Mouse (Mus musculus): Measurements from ENCODE around the gene Trappc2l. TPM values are rescaled to one million over a fixed set of nuclear protein-coding genes. Genes with fewer than 3 reads are reported as not detected.
A peak's percentile ranks its signal among the peaks of the same experiment; 100 is the strongest.

The Trappc2l gene
- polyA plus RNA-seq, 1 experiment from 2014 or later: 59.8 TPM

DNA sequence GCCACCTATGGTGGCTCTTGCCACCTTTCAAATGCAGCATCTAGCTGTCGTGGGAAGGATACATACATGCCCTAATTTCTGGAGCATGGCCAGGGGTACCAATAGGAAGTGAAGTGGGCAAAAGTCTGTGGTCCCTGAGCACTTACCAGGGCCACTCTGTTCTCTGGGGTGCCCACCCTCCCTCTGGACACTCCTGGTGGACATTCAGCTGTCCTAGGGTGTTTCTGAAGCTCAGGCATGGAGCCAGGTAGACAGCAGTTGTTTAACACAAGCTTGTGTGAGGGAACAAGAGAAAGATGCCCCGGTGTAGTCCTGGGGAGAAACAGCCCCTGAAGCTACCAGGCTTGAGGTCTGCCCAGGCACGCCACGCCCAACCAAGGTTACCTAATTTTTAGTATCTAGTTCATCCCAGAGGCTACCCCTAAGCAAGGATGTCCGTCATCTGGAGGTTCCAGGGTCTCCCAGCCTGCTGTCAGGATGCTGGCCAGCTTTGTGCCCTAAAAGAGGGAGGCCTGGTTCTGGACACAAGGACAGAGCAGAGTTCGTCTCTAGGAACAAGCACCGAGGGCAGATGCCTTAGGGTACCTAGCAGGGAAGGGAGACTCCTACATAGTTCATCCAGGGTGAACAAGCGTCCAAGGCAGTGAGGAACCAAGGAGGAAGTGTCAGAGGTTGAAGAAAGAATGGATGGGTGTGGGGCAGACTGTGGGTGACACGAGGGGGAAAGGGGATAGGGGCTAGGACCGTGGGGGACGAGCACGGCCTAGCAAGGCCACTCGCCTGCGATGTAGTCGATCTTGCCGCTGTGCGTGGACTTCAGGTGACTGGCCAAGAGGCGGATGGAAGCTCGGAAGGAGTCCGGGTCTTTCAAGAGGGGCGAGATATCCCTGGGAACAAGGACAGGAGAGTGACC is 35.4 kb upstream of the Trappc2l start:
- peaks cover 33% of the 10 kb centered on the region for H3K36me3 ChIP-seq (ENCODE audit: control insufficient read depth, insufficient read depth, low read length)
- peak overlapping the region; percentile 69 for H3K9ac ChIP-seq (ENCODE audit: low read depth, low read length)
- no peak for ATAC-seq (ENCODE audit: low FRiP score, low TSS enrichment)
- 18% methylated on average over 21 of the region's 21 CpGs for WGBS
- no peaks in the 10 kb centered on the region for H3K9me3 ChIP-seq (ENCODE audit: control insufficient read depth, low read length)
- peak overlapping the region; percentile 58 for H3K4me3 ChIP-seq (ENCODE audit: low read length)
- H3K4me2 ChIP-seq (replicated peaks; ENCODE audit: low read depth, low read length): peak overlapping the region; percentile 70
- peaks cover 29% of the 10 kb centered on the region for H3K4me1 ChIP-seq (ENCODE audit: control insufficient read depth, insufficient read depth, low read length)
- peak overlapping the region; percentile 47; the same call in 1 of the 2 replicates for H3K27ac ChIP-seq (ENCODE audit: low read depth, low read length)
- no peaks in the 10 kb centered on the region for H3K27me3 ChIP-seq (ENCODE audit: control insufficient read depth, insufficient read depth, low read length)

DNA sequence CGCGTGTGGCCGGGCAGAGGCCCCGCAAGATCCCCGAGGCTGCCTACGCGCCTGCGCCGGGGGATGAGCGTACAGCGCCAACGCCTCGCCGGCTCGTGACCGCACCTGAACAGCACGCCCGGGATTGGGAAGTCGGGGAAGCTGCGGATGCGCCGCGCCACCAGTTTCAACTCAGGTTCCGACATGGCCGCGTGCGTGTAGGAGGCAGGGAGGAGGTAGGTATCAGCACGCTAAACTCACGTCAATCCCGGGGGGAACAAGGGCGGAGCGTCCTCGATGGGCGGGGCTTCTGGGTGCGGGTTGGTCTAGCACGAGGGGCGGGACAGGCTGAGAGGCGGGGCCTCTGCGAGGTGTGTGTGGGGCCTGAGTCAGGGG is 34.8 kb upstream of the Trappc2l start, which contains the start of gene Aprt:
Aprt (minus strand) TSS at position 262 of the 375 bp plus-strand sequence.
- H3K27me3 ChIP-seq (ENCODE audit: control insufficient read depth, insufficient read depth, low read length): no peaks in the 10 kb centered on the region
- peak within 1 kb of the TSS; percentile 58 for H3K4me3 ChIP-seq (ENCODE audit: low read length)
- peak; percentile 87 for ATAC-seq (ENCODE audit: low FRiP score, low TSS enrichment)
- peak within 1 kb of the TSS; percentile 42; the same call in 1 of the 2 replicates for H3K27ac ChIP-seq (ENCODE audit: low read depth, low read length)
- peak within 1 kb of the TSS; percentile 69 for H3K9ac ChIP-seq (ENCODE audit: low read depth, low read length)
- no peaks in the 10 kb centered on the region for H3K9me3 ChIP-seq (ENCODE audit: control insufficient read depth, low read length)
- under 1% methylated on average over 39 of the region's 39 CpGs for WGBS
- H3K4me2 ChIP-seq (replicated peaks; ENCODE audit: low read depth, low read length): peak within 1 kb of the TSS; percentile 70
- H3K4me1 ChIP-seq (ENCODE audit: control insufficient read depth, insufficient read depth, low read length): peaks cover 29% of the 10 kb centered on the region
- peaks cover 26% of the 10 kb centered on the region for H3K36me3 ChIP-seq (ENCODE audit: control insufficient read depth, insufficient read depth, low read length)

DNA sequence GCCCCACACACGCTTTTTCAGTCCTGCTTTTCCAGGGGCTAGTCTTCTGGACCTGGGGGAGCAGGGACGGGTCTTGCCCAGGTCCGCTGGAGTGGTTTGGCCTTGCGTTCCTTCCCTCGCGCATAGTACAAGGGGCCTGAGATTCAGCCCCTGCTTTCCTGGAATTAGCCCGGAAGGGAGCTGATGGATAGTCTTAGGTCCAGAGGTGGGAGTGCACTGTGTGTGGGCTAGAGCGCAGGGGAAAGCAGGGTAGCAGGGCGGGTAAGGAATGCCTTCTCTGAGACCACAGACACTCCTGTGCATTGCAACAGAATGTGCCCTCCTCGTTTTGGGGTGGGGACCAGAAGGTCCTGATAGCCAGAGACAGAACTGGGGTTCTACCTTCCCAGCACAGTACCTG is 34.3 kb upstream of the Trappc2l start:
- H3K9me3 ChIP-seq (ENCODE audit: control insufficient read depth, low read length): no peaks in the 10 kb centered on the region
- H3K4me1 ChIP-seq (ENCODE audit: control insufficient read depth, insufficient read depth, low read length): peaks cover 29% of the 10 kb centered on the region
- peaks cover 21% of the 10 kb centered on the region for H3K36me3 ChIP-seq (ENCODE audit: control insufficient read depth, insufficient read depth, low read length)
- H3K27ac ChIP-seq (ENCODE audit: low read depth, low read length): peak overlapping the region; percentile 42; the same call in 1 of the 2 replicates
- H3K9ac ChIP-seq (ENCODE audit: low read depth, low read length): no peak overlapping the region
- peak overlapping the region; percentile 58; the same call in 1 of the 2 replicates for H3K4me3 ChIP-seq (ENCODE audit: low read length)
- ATAC-seq (ENCODE audit: low FRiP score, low TSS enrichment): peak; percentile 50
- WGBS: 22% methylated on average over 10 of the region's 10 CpGs
- H3K4me2 ChIP-seq (replicated peaks; ENCODE audit: low read depth, low read length): peak overlapping the region; percentile 70
- no peaks in the 10 kb centered on the region for H3K27me3 ChIP-seq (ENCODE audit: control insufficient read depth, insufficient read depth, low read length)

DNA sequence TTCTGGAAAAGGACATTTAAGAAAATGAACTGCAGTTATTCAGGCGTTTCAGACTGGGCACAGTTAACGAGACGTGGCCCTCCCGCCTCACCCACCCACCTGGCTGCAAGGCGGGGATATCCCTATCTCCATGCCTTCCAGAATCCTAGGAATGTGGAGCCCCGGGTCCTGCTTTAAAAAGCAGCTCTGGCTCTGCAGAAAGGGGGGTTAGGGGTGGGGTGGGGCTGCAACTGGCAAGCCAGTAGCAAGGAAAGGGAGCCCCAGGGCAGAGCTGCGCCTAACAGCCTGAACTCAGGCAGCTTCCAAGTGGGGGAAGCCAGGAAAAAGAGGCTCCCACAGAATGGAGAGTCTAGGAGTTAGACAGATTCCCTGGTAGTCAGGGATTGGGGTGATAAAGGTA is 32.2 kb upstream of the Trappc2l start:
- H3K9ac ChIP-seq (ENCODE audit: low read depth, low read length): no peak overlapping the region
- no peaks in the 10 kb centered on the region for H3K27me3 ChIP-seq (ENCODE audit: control insufficient read depth, insufficient read depth, low read length)
- no peak overlapping the region for H3K27ac ChIP-seq (ENCODE audit: low read depth, low read length)
- H3K36me3 ChIP-seq (ENCODE audit: control insufficient read depth, insufficient read depth, low read length): peaks cover 4% of the 10 kb centered on the region; the same call in 1 of the 2 replicates
- no peak overlapping the region for H3K4me2 ChIP-seq (replicated peaks; ENCODE audit: low read depth, low read length)
- H3K4me1 ChIP-seq (ENCODE audit: control insufficient read depth, insufficient read depth, low read length): peaks cover 29% of the 10 kb centered on the region
- 24% methylated on average over 7 of the region's 7 CpGs for WGBS
- H3K4me3 ChIP-seq (ENCODE audit: low read length): no peak overlapping the region
- H3K9me3 ChIP-seq (ENCODE audit: control insufficient read depth, low read length): no peaks in the 10 kb centered on the region
- no peak for ATAC-seq (ENCODE audit: low FRiP score, low TSS enrichment)

DNA sequence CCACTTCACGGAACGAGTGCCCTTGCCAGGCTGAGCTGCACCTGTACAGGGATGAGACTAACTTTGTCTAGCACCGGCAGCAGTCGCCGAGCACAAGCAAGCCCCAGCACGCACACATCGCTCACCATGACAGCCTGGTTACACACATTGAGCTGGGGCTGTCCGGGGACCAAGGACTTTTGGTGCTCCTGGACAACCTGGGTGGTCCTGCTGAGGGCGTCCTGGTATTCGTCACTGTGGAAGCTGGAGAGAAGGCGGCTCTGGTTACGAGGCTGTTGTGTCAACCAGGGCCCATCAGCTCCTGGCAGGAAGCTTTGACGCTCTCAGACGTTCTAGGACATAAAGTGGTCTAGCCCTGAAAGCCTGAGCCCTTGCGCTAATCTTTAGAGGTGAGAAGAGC is 30.5 kb upstream of the Trappc2l start:
- H3K27me3 ChIP-seq (ENCODE audit: control insufficient read depth, insufficient read depth, low read length): no peaks in the 10 kb centered on the region
- H3K9me3 ChIP-seq (ENCODE audit: control insufficient read depth, low read length): no peaks in the 10 kb centered on the region
- H3K4me3 ChIP-seq (ENCODE audit: low read length): no peak overlapping the region
- no peak overlapping the region for H3K27ac ChIP-seq (ENCODE audit: low read depth, low read length)
- no peak for ATAC-seq (ENCODE audit: low FRiP score, low TSS enrichment)
- no peaks in the 10 kb centered on the region for H3K36me3 ChIP-seq (ENCODE audit: control insufficient read depth, insufficient read depth, low read length)
- peaks cover 12% of the 10 kb centered on the region for H3K4me1 ChIP-seq (ENCODE audit: control insufficient read depth, insufficient read depth, low read length)
- H3K4me2 ChIP-seq (replicated peaks; ENCODE audit: low read depth, low read length): no peak overlapping the region
- H3K9ac ChIP-seq (ENCODE audit: low read depth, low read length): no peak overlapping the region
- 46% methylated on average over 15 of the region's 15 CpGs for WGBS

DNA sequence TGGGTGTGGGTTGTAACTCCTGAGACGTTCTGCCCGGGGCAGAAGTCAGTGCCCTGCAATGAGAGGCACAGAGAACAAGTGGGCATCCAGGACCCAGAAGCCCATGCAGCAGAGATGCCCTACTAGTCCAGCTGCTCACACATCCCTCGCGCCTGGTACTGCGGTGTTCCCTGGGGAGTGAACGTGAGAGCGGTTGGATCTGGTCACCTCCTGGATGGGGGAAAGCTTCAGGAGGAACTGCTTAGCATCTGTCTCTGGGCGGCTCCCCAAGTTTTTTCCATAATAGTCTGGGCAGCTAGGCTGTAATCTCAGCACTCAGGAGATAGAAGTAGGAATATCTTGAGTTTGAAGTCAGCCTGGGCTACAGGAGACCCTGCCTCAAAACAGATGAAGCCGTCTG is 26.5 kb upstream of the Trappc2l start:
- Histone ChIP-seq H3K4me2 (replicated peaks; ENCODE audit: low read depth, low read length) (no peak overlapping the region), H3K9ac (ENCODE audit: low read depth, low read length) (no peak overlapping the region), H3K36me3 (ENCODE audit: control insufficient read depth, insufficient read depth, low read length) (no peaks in the 10 kb centered on the region), H3K4me3 (ENCODE audit: low read length) (no peak overlapping the region), H3K27me3 (ENCODE audit: control insufficient read depth, insufficient read depth, low read length) (no peaks in the 10 kb centered on the region), H3K9me3 (ENCODE audit: control insufficient read depth, low read length) (no peaks in the 10 kb centered on the region), H3K4me1 (ENCODE audit: control insufficient read depth, insufficient read depth, low read length) (no peaks in the 10 kb centered on the region; the same call in 1 of the 2 replicates), H3K27ac (ENCODE audit: low read depth, low read length) (no peak overlapping the region)
- 84% methylated on average over 9 of the region's 9 CpGs for WGBS
- ATAC-seq (ENCODE audit: low FRiP score, low TSS enrichment): no peak

DNA sequence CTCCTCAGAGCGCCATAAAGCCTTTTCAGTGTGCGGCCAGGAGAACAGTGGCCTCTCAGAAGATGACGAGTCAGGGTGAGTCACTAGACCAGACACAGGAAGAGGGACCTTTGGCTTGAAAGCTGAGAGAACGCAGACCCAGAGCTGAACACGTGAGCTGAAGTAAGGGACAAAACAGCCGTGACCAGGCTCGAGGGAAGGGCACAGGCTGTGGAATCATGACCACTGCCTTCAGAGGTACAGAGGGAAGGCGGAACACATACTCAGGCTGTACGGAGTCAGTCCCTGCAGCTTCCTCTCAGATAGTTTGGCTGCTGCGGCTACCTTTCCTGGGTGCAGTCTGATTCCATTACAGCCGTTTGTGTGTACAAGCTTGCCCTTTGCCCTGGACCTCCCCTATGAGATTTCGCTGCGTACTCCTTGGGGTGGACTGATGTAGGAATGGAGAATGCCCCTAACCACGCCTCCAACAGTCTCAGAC is 26.0 kb upstream of the Trappc2l start:
- WGBS: 39% methylated on average over 14 of the region's 14 CpGs
- Histone ChIP-seq H3K9me3 (ENCODE audit: control insufficient read depth, low read length) (no peaks in the 10 kb centered on the region), H3K27me3 (ENCODE audit: control insufficient read depth, insufficient read depth, low read length) (no peaks in the 10 kb centered on the region), H3K4me2 (replicated peaks; ENCODE audit: low read depth, low read length) (no peak overlapping the region), H3K4me3 (ENCODE audit: low read length) (no peak overlapping the region), H3K4me1 (ENCODE audit: control insufficient read depth, insufficient read depth, low read length) (no peaks in the 10 kb centered on the region), H3K36me3 (ENCODE audit: control insufficient read depth, insufficient read depth, low read length) (no peaks in the 10 kb centered on the region), H3K27ac (ENCODE audit: low read depth, low read length) (peak overlapping the region; percentile 37; the same call in 1 of the 2 replicates), H3K9ac (ENCODE audit: low read depth, low read length) (no peak overlapping the region)
- no peak for ATAC-seq (ENCODE audit: low FRiP score, low TSS enrichment)

DNA sequence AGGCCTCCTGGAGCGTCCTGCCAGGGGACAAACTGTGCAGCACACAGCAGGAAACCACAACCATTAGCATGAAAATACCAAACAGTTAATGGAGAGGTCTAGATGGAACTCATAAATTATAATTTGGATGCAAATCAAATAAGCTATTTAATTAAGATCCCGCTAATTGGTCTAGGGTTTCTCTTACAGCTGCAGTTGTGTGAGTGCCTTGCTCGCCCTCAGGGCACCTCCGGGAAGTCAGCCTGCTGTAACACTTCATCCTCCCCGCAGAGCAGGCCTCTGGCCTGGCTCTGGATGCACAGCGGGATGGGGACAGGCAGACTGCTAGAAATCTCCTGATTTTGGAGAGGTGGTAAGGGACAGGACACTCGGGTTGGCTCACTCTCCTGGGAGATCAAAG is 25.3 kb upstream of the Trappc2l start:
- Histone ChIP-seq H3K27me3 (ENCODE audit: control insufficient read depth, insufficient read depth, low read length) (no peaks in the 10 kb centered on the region), H3K27ac (ENCODE audit: low read depth, low read length) (no peak overlapping the region), H3K4me3 (ENCODE audit: low read length) (no peak overlapping the region), H3K9me3 (ENCODE audit: control insufficient read depth, low read length) (no peaks in the 10 kb centered on the region), H3K4me1 (ENCODE audit: control insufficient read depth, insufficient read depth, low read length) (no peaks in the 10 kb centered on the region), H3K36me3 (ENCODE audit: control insufficient read depth, insufficient read depth, low read length) (no peaks in the 10 kb centered on the region), H3K4me2 (replicated peaks; ENCODE audit: low read depth, low read length) (no peak overlapping the region), H3K9ac (ENCODE audit: low read depth, low read length) (no peak overlapping the region; the same call in 1 of the 2 replicates)
- no peak for ATAC-seq (ENCODE audit: low FRiP score, low TSS enrichment)
- 53% methylated on average over 7 of the region's 7 CpGs for WGBS

DNA sequence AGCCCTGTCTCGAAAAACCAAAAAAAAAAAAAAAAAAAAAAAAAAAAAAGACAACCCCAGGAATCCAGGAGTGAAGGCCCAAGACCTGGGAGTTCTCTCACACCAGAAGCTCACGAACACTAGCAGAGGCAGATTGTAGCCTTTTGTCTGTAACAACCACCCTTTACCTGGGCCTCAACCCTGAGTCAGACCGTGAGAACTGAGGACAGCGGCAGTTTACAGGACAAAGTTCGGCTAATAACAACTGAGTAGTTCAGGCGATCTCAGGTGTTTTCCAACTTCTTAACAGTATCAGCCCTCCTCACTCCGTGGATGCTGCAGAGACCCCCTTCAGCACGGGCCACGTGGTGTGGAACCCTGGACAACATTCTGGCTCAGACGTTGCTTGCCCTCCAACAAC is 24.7 kb upstream of the Trappc2l start:
- H3K9me3 ChIP-seq (ENCODE audit: control insufficient read depth, low read length): no peaks in the 10 kb centered on the region
- 81% methylated on average over 10 of the region's 10 CpGs for WGBS
- no peak for ATAC-seq (ENCODE audit: low FRiP score, low TSS enrichment)

More for the DNA sequence above, 24.7 kb upstream of the Trappc2l start:
- Histone ChIP-seq H3K4me1 (ENCODE audit: control insufficient read depth, insufficient read depth, low read length) (no peaks in the 10 kb centered on the region), H3K4me3 (ENCODE audit: low read length) (no peak overlapping the region), H3K27me3 (ENCODE audit: control insufficient read depth, insufficient read depth, low read length) (no peaks in the 10 kb centered on the region), H3K36me3 (ENCODE audit: control insufficient read depth, insufficient read depth, low read length) (no peaks in the 10 kb centered on the region), H3K27ac (ENCODE audit: low read depth, low read length) (no peak overlapping the region), H3K4me2 (replicated peaks; ENCODE audit: low read depth, low read length) (no peak overlapping the region), H3K9ac (ENCODE audit: low read depth, low read length) (no peak overlapping the region)

Measured in kidney, embryonic 14.5 days (tissue).